Mouse (Mus musculus) kidney, adult 9 months (tissue): ENCODE results near the gene Adap2.
"Not testable (repeated sequence)": the region's sequence is repeated elsewhere in the genome, so short reads cannot be mapped to it uniquely, and the experiment has no call there.

Experiments
- DNase-seq: peaks from one replicate; pipeline ENCODE4 v3.0.0; 2022

The Adap2 gene

GRCm38 (mm10) chr11:80161041-80161440 is 7.1 kb downstream of the Adap2 start:
- DNase-seq: no peak

DNA sequence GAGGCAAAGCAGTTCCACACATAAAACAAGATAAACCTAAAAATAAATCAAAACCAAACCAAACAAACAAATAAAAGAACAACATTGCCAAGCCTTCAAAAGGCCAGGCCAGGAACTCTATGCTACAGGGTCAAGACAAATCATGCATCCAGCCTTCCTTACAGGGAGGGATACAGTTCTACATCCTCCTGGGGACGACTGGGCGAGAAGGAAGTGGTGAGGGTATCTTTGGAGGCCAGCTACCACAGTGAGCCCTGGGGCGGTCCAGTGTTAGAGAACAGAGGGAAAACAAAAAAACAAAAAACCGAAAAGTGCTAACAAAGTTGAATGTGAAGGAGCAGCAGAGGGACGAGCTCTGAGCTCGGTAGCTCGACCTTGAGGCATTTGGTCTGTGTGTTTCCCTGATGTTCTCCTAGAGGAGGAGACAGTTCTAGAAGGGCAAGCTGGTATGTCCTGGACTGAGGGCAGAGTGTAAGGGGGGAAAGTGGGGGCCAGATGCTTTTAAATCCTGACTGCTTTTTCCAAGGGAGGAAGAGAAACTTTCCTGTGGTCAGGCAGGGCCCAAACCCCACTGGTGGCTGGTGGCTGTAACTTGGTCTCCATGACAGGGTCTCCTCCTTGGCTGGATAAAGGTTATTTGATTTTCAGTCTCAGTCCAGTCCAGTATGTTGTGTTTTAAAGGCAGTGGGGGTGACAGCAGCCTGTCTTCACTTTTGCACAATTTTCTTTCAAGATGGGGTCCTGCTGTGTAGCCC is 9.6 kb downstream of the Adap2 start:
- no peak for DNase-seq

- DNase-seq: peak; percentile 83
Observed at GRCm38 (mm10) chr11:80164224-80164623, 10.3 kb downstream of the Adap2 start.

DNA sequence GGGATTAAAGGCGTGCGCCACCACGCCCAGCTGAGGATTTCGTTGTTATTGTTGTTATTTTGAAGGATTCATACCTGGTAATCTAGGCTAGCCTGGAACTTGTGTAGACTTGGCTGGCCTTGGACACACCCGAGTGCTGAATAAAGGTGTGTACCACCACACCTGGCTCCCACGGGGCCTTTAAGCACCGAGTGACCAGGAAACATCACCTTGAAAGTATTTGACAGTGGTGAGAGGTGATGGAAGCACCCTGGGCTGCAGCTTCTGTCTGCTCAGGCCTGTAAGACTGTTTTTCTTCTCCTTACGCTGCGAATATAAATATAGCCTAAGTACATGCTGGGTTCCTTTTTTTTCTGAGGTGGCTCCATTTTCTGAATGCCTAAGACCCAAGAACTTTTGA is 14.2 kb downstream of the Adap2 start:
- DNase-seq: no peak

GRCm38 (mm10) chr11:80168611-80169249 is 14.8 kb downstream of the Adap2 start:
- DNase-seq: no peak

- DNase-seq: no peak
Observed at GRCm38 (mm10) chr11:80169629-80170028, 15.7 kb downstream of the Adap2 start.

GRCm38 (mm10) chr11:80170351-80170750 is 16.4 kb downstream of the Adap2 start:
- DNase-seq: no peak

DNA sequence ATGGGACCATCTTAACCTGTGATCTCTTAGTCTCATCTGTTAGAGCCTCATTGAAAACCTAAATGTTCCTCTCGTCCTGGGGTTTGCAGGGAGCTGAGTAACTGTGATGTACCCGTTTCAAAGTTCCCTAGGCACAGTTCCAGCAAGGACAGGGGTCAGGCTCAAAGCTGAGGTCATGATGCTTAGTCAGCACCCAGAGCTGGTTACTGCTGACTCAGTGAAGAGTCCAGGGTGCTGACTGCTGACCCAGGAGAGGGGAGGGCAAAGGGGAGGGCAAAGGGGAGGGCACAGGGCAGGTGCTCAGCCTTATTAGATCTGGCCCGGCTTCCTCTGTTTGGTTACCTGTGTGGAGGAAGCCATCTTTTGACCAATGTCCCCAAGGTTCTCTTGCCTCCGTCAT is 18.0 kb downstream of the Adap2 start:
- DNase-seq: peak; percentile 97

- no peak for DNase-seq
Observed at GRCm38 (mm10) chr11:80173963-80174670, 20.2 kb downstream of the Adap2 start.

GRCm38 (mm10) chr11:80176911-80177895 is 23.3 kb downstream of the Adap2 start:
- DNase-seq: no peak

DNA sequence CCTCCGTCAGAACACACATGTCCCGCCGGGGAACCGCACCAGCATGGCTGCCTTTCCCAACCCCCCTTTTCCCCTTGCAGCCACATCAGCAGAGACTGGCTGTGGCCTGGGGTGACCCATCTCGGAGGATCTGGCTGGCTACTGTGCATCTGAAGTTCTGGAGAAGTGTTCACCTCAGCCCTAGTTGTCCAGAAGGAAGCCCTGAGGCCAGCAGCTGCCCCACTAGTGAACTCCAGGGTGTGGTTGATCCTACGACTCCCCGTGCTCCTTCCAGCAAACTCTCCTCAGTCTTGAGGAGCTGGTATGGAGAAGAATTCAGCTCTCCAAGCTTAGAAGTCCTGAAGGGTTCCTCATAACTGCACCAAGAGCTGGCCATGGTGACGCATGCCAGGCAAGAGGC is 24.4 kb downstream of the Adap2 start:
- DNase-seq: no peak

- DNase-seq: no peak
Observed at GRCm38 (mm10) chr11:80181021-80181749, 27.3 kb downstream of the Adap2 start.

DNA sequence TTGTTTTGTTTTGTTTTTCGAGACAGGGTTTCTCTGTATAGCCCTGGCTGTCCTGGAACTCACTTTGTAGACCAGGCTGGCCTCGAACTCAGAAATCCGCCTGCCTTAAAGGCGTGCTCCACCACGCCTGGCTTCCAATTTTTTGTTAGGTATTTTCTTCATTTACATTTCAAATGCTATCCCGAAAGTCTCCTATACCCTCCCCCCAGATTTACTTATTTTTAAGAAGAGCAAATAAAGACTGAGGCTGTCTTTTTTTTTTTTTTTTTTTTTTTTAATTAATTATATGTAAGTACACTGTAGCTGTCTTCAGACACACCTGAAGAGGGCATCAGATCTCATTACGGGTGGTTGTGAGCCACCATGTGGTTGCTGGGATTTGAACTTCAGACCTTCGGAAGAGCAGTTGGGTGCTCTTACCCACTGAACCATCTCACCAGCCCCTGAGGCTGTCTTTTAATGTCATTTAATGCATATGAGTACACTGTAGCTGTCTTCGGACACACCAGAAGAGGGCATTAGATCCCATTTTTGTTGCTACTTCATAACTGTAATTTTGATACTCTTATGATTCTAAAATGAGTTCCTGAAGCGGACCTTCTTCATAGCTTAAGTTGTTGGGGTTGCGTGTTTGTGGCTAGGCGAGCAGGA is 29.3 kb downstream of the Adap2 start:
- not testable (repeated sequence) for DNase-seq

DNA sequence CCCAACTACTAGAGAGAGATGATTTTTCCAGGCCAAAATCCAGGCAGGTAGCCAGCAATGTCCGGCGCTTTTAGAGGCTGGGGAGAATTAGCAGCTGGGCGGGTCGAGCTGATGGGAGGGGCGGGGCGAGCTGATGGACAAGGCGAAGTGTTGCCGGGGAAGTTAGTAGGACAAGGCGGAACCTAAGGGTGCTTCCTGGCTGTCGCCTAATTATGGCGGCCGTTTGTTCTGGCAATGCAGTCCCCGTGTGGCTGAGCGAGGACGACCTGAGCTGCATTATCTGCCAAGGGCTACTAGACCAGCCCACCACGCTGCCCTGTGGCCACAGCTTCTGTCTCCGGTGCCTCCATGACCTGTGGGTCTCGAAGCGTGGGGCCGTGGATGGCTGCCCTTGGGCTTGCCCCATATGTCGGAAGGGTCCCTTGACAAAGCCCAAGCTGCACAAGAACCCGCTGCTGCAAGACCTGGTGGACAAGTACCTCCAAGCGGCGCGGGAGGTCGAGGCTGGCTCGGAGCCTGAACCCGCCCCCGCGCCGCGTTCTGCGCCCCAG is 29.9 kb downstream of the Adap2 start, which contains the start of gene Rnf135:
Gene Rnf135 (plus strand): TSS at position 147 of the 551 bp plus-strand sequence.
- DNase-seq: peak; percentile 96

- no peak for DNase-seq
Observed at GRCm38 (mm10) chr11:80184531-80185071, 30.7 kb downstream of the Adap2 start.

DNA sequence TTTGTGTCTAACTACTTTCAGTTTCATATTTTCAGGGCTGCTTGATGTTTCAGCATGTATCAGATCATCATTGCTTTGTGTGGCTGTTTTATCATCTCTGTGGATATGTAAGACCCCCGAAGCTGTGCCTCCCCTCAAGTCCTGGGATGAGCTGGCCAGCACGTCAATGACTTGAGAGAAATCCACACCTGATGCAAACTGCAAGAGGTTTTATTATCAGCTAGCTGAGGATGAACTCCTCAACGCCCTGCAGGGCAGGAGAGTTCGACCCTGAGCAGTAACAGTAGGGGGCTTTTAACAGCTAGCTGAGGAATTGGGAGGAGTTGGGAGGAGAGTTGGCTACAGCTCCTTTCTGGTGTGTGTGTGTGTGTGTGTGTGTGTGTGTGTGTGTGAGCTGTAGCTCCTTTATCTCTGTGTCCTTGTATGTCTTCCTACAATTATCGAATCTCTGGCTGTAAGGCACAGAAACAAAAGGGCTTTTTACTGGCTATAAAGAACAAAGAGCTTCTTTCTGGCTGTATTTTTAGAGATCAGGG is 31.6 kb downstream of the Adap2 start:
- DNase-seq: not testable (repeated sequence)

GRCm38 (mm10) chr11:80190280-80190679 is 36.4 kb downstream of the Adap2 start:
- no peak for DNase-seq

GRCm38 (mm10) chr11:80193827-80194226 is 39.9 kb downstream of the Adap2 start:
- no peak for DNase-seq

DNA sequence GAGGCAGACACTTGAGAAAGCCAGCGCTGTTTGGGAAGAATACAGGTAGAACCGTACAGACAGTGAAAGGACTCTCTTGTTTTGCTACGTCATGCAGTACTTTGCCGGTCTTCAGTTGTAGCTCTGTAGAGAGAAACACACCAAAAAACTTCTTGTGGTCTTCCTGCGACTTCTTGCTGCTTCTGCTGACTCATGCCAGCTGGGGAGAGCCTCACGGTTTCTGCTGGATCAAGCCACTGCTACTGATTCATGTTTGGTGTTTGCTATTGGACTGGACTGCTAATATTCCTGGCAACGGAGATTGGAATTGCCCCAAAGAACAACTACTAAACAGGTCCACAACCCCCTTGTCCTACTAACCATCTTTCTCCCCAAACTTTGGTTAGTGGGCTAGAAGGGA is 42.4 kb downstream of the Adap2 start:
- DNase-seq: no peak

GRCm38 (mm10) chr11:80199316-80199715 is 45.4 kb downstream of the Adap2 start:
- DNase-seq: no peak
